Mouse (Mus musculus) ES-Bruce4 (cell line): ENCODE data around the gene Arf3.
"Not testable (repeated sequence)": the region's sequence is repeated elsewhere in the genome, so short reads cannot be mapped to it uniquely, and the experiment has no call there.

ENCODE experiments used
- CTCF ChIP-seq: IDR thresholded peaks from one replicate; pipeline ENCODE4 v1.8.1; 2011; ENCODE audit warnings: low read depth, low read length
- EP300 ChIP-seq: IDR thresholded peaks from 2 replicates; pipeline ENCODE4 v1.6.1; 2011; ENCODE audit warnings: low read depth, low read length; ENCODE audit not compliant: insufficient read depth
- POLR2A ChIP-seq: IDR thresholded peaks from one replicate; pipeline ENCODE4 v1.8.1; 2011; ENCODE audit warnings: low read length; ENCODE audit not compliant: insufficient read depth

GRCm38 (mm10) chr15:98743863-98744262 is 19.2 kb downstream of the Arf3 start:
- TF ChIP-seq CTCF, POLR2A, EP300: not testable (repeated sequence)
